Mouse (Mus musculus): ENCODE results near the gene Ugt2b38. TPM values are rescaled to one million over a fixed set of nuclear protein-coding genes. Genes with fewer than 3 reads are reported as not detected.
A peak's percentile ranks its signal among the peaks of the same experiment; 100 is the strongest.
"Not testable (repeated sequence)": the region's sequence is repeated elsewhere in the genome, so short reads cannot be mapped to it uniquely, and the experiment has no call there.

Gene Ugt2b38
- not detected in 2 replicates for polyA plus RNA-seq (2012; rRNA removed)

DNA sequence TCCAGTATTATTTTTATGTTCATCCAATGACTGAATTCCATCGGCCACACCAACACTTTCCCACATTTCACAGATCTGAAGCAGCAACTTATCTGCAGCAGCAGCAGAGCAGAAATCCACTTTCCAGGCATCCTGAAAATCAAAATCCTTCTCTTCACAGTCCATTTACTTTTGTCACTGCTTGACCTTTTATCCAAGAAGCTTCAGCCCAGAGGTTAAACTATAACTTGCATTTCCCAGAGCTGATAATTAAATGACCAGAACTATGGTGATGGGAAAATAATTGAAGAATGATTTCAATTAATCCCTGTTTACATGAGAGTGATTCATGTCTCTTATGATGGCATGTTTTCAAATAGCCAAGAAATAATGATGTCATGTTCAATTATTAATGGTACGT is at the start of gene Ugt2b38:
TSS of gene Ugt2b38 (minus strand) at position 163 of the 400 bp plus-strand sequence.
- not testable (repeated sequence) for DNase-seq (ENCODE audit: extremely low spot score in 1 of 2, low spot score in 1 of 2)

DNA sequence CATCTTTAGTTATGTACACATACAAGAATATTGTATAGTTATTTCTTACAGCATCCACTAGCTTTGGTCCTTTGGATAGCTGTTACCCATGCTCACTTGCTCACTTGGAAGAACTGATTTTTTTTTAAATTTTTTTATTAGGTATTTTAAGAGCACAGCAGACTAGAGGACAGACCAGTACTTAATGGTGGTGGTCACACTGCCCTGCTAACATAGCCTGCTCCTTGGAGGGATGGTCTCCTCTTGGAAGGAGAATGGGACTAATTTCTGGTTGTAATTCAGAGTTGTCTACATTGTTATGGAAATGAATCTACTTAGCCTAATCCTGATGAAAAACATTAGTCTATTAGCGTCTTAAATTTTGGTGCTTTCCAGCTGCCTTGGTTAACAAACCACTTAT is 34.8 kb upstream of the Ugt2b38 start:
- DNase-seq (ENCODE audit: extremely low spot score in 1 of 2, low spot score in 1 of 2) = no peak

- DNase-seq (ENCODE audit: extremely low spot score in 1 of 2, low spot score in 1 of 2) = no peak
Measured at GRCm38 (mm10) chr5:87457701-87458100, 33.7 kb upstream of the Ugt2b38 start.

- no peak for DNase-seq (ENCODE audit: extremely low spot score in 1 of 2, low spot score in 1 of 2)
Measured at GRCm38 (mm10) chr5:87456216-87456850, 32.3 kb upstream of the Ugt2b38 start.

DNA sequence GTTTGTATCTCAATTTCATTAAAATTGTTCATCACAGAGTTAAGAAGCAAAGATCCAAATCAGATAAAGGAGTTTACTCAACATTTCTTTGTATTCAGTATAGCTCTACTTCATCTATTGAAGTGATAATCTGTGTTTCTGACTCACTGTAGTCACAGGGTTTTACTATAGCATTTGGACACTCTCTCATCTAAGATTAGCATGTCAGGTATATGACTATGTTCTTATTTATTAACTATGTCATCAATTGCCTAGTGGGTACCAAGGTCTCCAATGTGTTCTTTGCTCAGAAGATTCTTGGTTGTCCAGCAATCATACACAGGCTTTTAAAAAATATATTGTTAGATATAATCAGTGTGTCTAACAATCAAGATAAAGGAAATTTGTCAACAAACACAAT is 31.5 kb upstream of the Ugt2b38 start:
- no peak for DNase-seq (ENCODE audit: extremely low spot score in 1 of 2, low spot score in 1 of 2)

- DNase-seq (ENCODE audit: extremely low spot score in 1 of 2, low spot score in 1 of 2) = not testable (repeated sequence)
Measured at GRCm38 (mm10) chr5:87452514-87452913, 28.5 kb upstream of the Ugt2b38 start.

- DNase-seq (ENCODE audit: extremely low spot score in 1 of 2, low spot score in 1 of 2) = peak in 1 of 2 experiments; percentile 56
Measured at GRCm38 (mm10) chr5:87436264-87436663, 12.3 kb upstream of the Ugt2b38 start.

DNA sequence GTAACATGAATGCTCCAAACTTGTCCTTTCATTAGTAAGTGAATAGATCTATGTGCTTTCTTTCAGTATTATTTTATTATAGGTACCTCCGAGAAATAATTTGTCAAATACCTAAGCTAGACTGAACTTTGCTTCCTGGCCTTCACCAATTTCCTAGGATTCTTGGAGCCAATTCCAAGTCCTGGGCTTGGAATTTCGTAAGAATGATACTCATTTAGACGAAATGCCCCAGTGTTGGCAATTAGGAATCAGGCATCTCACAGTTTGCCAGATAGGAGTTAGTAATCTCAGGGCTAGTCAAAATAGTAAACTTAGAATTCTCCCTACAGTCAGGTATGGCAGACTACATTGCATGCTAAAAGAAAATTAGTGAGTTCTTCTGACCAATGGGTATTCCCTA is 1.7 kb upstream of the Ugt2b38 start:
- DNase-seq (ENCODE audit: extremely low spot score in 1 of 2, low spot score in 1 of 2) = no peak

DNA sequence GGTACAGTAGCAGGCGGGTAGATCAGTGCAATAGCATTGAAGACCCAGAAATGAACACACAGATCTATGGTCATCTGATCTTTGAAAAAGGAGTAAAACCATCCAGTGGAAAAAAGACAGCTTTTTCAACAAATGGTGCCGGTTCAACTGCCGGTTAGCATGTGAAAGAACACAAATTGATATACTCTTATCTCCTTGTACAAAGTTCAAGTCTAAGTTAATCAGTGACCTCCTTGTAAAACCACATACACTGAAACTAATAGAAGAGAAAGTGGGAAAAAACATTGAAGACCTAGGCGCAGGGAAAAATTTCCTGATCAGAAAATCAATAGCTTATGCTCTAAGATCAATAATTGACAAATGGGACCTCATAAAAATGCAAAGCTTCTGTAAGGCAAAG is 27.0 kb downstream of the Ugt2b38 start:
- no peak for DNase-seq (ENCODE audit: extremely low spot score in 1 of 2, low spot score in 1 of 2)

DNA sequence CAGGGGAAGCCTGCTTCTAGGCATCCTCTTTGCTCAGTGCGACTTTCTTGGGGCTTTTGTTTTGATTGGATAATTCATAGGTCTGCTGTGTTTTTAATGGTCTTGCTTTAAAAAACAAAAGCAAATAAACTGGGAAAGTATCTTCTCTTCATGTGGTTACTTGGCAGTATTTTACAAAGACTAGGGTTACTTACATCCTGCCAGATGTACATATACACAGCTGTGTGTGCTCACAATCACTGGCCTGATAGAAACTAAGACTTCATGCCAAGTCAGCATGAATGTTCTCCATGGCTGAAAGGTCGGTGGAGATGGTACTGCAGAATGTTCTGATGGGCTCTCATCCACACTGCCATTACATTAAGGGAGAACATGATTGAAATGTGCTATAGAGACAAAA is 33.2 kb downstream of the Ugt2b38 start:
- no peak for DNase-seq (ENCODE audit: extremely low spot score in 1 of 2, low spot score in 1 of 2)

DNA sequence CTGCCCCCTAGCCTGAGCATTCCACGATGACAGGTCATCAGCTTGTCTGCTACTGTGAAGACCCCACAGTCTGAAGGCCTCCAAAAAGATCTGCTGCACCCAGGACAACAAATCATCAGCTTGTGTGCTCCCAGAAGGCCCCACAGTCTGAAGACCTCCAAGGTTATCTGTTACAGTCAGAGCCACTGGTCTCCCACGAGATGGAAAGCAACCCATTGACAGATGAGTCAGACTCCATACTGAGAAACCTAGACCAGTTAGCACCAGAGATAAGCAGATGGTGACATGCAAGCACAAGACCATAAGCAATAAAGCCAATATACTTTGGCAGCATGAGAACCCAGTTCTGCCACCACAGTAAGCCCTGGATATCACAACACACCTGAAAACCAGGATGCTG is 43.8 kb downstream of the Ugt2b38 start:
- DNase-seq (ENCODE audit: extremely low spot score in 1 of 2, low spot score in 1 of 2) = no peak

GRCm38 (mm10) chr5:87379825-87380224 is 44.2 kb downstream of the Ugt2b38 start:
- no peak for DNase-seq (ENCODE audit: extremely low spot score in 1 of 2, low spot score in 1 of 2)

- DNase-seq (ENCODE audit: extremely low spot score in 1 of 2, low spot score in 1 of 2) = no peak
Measured at GRCm38 (mm10) chr5:87375874-87376383, 48.1 kb downstream of the Ugt2b38 start.

GRCm38 (mm10) chr5:87373502-87373863 is 50.5 kb downstream of the Ugt2b38 start:
- DNase-seq (ENCODE audit: extremely low spot score in 1 of 2, low spot score in 1 of 2) = no peak

- not testable (repeated sequence) for DNase-seq (ENCODE audit: extremely low spot score in 1 of 2, low spot score in 1 of 2)
Measured at GRCm38 (mm10) chr5:87372788-87373501, 51.1 kb downstream of the Ugt2b38 start.

Other genes with a start within 250 kb of the Ugt2b38 start
- gene Ugt2b37, start 169.4 kb downstream of the Ugt2b38 start, polyA plus RNA-seq (2012; rRNA removed) = not detected in 2 replicates
- gene Ugt2a3, start 87.0 kb downstream of the Ugt2b38 start, polyA plus RNA-seq (2012; rRNA removed) = not detected in 2 replicates
- gene Ugt2a2, start 58.1 kb upstream of the Ugt2b38 start, polyA plus RNA-seq (2012; rRNA removed) = 0.74 TPM in 1 of 2 replicates, not detected in the other
- gene Gm43638, start 62.6 kb upstream of the Ugt2b38 start, polyA plus RNA-seq (2012; rRNA removed) = not detected in 2 replicates
- 0.24 and 2.1 TPM in 2 replicates for gene Ugt2a1, start 66.7 kb upstream of the Ugt2b38 start, polyA plus RNA-seq (2012; rRNA removed)
- not detected in 2 replicates for gene Sult1b1, start 114.0 kb upstream of the Ugt2b38 start, polyA plus RNA-seq (2012; rRNA removed)
- gene Sult1d1, start 144.8 kb upstream of the Ugt2b38 start, polyA plus RNA-seq (2012; rRNA removed) = 0.18 and 0.42 TPM in 2 replicates
- gene Sult1e1, start 167.4 kb upstream of the Ugt2b38 start, polyA plus RNA-seq (2012; rRNA removed) = 0.11 TPM in 1 of 2 replicates, not detected in the other
- not detected in 2 replicates for gene Csn1s1, start 242.0 kb upstream of the Ugt2b38 start, polyA plus RNA-seq (2012; rRNA removed)

Measured in frontal cortex, adult 2 months (tissue).